ENCODE assay signal across 8 mouse cellular contexts in the genomic region with DNA sequence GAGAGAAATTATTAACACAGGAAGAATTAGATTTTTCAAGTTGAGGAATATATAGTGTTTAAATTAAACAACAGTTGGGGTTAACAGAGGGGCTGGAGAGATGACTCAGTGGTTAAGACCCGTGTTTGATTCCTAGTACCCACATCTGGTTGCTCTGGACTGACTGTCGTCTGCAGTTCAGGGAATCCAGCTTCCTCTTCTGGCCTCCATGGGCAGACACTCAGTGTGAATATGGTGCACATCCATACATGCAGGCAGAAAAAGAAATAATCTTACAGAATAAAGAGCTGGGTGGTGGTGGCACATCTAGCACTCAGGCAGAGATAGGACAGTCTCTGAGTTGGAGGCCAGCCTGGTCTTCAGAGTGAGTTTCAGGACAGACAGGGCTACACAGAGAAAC. TPM values are rescaled to one million over a fixed set of nuclear protein-coding genes. Genes with fewer than 3 reads are reported as not detected.
A peak's percentile ranks its signal among the peaks of the same experiment; 100 is the strongest.
DNase-seq lines count a peak whose midpoint lies in the region; ATAC-seq and TF ChIP-seq lines count a peak whose summit lies in the region.

No protein-coding gene starts in this region.

- ATAC-seq in forebrain, postnatal 0 days = no peak
- ATAC-seq in liver, embryonic 11.5 days (replicated peaks; ENCODE audit: low FRiP score) = no peak
- ATAC-seq in midbrain, embryonic 16.5 days = no peak

- no peak overlapping the region for H3K27ac ChIP-seq in forebrain, embryonic 10.5 days
- H3K27ac ChIP-seq in forebrain, postnatal 0 days (ENCODE audit: low read depth, low read length) = no peak overlapping the region
- peak overlapping the region; percentile 28; the same call in 1 of the 2 replicates for H3K27ac ChIP-seq in liver, embryonic 11.5 days (ENCODE audit: low read depth, low read length)
- H3K27ac ChIP-seq in limb, embryonic 10.5 days = no peak overlapping the region
- H3K27ac ChIP-seq in midbrain, embryonic 16.5 days (ENCODE audit: low read length) = no peak overlapping the region

- no peak for DNase-seq in forebrain, embryonic 10.5 days (ENCODE audit: extremely low spot score, low spot score)
- DNase-seq in forebrain, postnatal 0 days = no peak
- DNase-seq in liver, embryonic 11.5 days (ENCODE audit: low spot score) = no peak
- no peak for DNase-seq in liver
- no peak for DNase-seq in limb, embryonic 10.5 days (ENCODE audit: low spot score)
- no peak for DNase-seq in right cerebral cortex, postnatal 25 days
- no peak for DNase-seq in cerebellum, adult 18-20 months

- H3K4me1 ChIP-seq in forebrain, embryonic 10.5 days = peaks cover 37% of the 10 kb centered on the region
- H3K4me1 ChIP-seq in forebrain, postnatal 0 days (ENCODE audit: insufficient read depth) = peaks cover 9% of the 10 kb centered on the region
- peaks cover 22% of the 10 kb centered on the region for H3K4me1 ChIP-seq in liver, embryonic 11.5 days (replicated peaks; ENCODE audit: control insufficient read depth, insufficient read depth, low read length)
- peaks cover 21% of the 10 kb centered on the region for H3K4me1 ChIP-seq in limb, embryonic 10.5 days
- H3K4me1 ChIP-seq in midbrain, embryonic 16.5 days (ENCODE audit: control insufficient read depth, insufficient read depth, low read length) = peaks cover 32% of the 10 kb centered on the region

- 77% methylated on average over 2 of the region's 2 CpGs for WGBS in forebrain, embryonic 10.5 days
- 71% methylated on average over 2 of the region's 2 CpGs for WGBS in forebrain, postnatal 0 days
- WGBS in liver, embryonic 11.5 days = 56% methylated on average over 2 of the region's 2 CpGs
- WGBS in limb, embryonic 10.5 days = 87% methylated on average over 2 of the region's 2 CpGs
- 85% methylated on average over 2 of the region's 2 CpGs for WGBS in midbrain, embryonic 16.5 days

- H3K27me3 ChIP-seq in forebrain, embryonic 10.5 days (ENCODE audit: poor library complexity, severe bottlenecking) = no peaks in the 10 kb centered on the region
- H3K27me3 ChIP-seq in forebrain, postnatal 0 days (ENCODE audit: insufficient read depth, low read length) = no peaks in the 10 kb centered on the region
- no peaks in the 10 kb centered on the region for H3K27me3 ChIP-seq in liver, embryonic 11.5 days (replicated peaks; ENCODE audit: control insufficient read depth, insufficient read depth, low read length)
- H3K27me3 ChIP-seq in limb, embryonic 10.5 days (ENCODE audit: low read depth, poor library complexity, severe bottlenecking) = no peaks in the 10 kb centered on the region
- H3K27me3 ChIP-seq in midbrain, embryonic 16.5 days (ENCODE audit: control insufficient read depth, insufficient read depth, low read depth, low read length) = no peaks in the 10 kb centered on the region

- H3K9ac ChIP-seq in forebrain, postnatal 0 days = no peak overlapping the region; the same call in 1 of the 2 replicates
- H3K9ac ChIP-seq in liver, embryonic 11.5 days (ENCODE audit: low read depth, low read length) = no peak overlapping the region
- H3K9ac ChIP-seq in midbrain, embryonic 16.5 days (ENCODE audit: low read depth, low read length) = no peak overlapping the region

- peaks cover 55% of the 10 kb centered on the region for H3K36me3 ChIP-seq in forebrain, embryonic 10.5 days (replicated peaks)
- H3K36me3 ChIP-seq in forebrain, postnatal 0 days (ENCODE audit: insufficient read depth) = peaks cover 33% of the 10 kb centered on the region
- H3K36me3 ChIP-seq in liver, embryonic 11.5 days (ENCODE audit: control insufficient read depth, insufficient read depth, low read length) = peaks cover 28% of the 10 kb centered on the region
- peaks cover 54% of the 10 kb centered on the region for H3K36me3 ChIP-seq in limb, embryonic 10.5 days
- H3K36me3 ChIP-seq in midbrain, embryonic 16.5 days (ENCODE audit: control insufficient read depth, insufficient read depth, low read length) = peaks cover 19% of the 10 kb centered on the region

- TF ChIP-seq CTCF in forebrain, postnatal 0 days (IDR thresholded peaks at IDR 0.05; ENCODE audit: low read depth) = no peak

- no peak overlapping the region for H3K4me2 ChIP-seq in forebrain, postnatal 0 days (ENCODE audit: low read depth)
- peak overlapping the region; percentile 80 for H3K4me2 ChIP-seq in liver, embryonic 11.5 days
- H3K4me2 ChIP-seq in midbrain, embryonic 16.5 days (ENCODE audit: low read length) = peak overlapping the region; percentile 28; the same call in 1 of the 2 replicates

- H3K4me3 ChIP-seq in forebrain, embryonic 10.5 days = peak overlapping the region; percentile 97
- no peak overlapping the region for H3K4me3 ChIP-seq in forebrain, postnatal 0 days (ENCODE audit: low read depth, low read length)
- peak overlapping the region; percentile 10; the same call in 1 of the 2 replicates for H3K4me3 ChIP-seq in liver, embryonic 11.5 days (ENCODE audit: low read depth, low read length)
- peak overlapping the region; percentile 96; the same call in 1 of the 2 replicates for H3K4me3 ChIP-seq in limb, embryonic 10.5 days
- no peak overlapping the region for H3K4me3 ChIP-seq in midbrain, embryonic 16.5 days (ENCODE audit: low read depth, low read length)

- H3K9me3 ChIP-seq in forebrain, embryonic 10.5 days = no peaks in the 10 kb centered on the region
- H3K9me3 ChIP-seq in forebrain, postnatal 0 days (ENCODE audit: low read length) = no peaks in the 10 kb centered on the region
- no peaks in the 10 kb centered on the region for H3K9me3 ChIP-seq in liver, embryonic 11.5 days (ENCODE audit: control insufficient read depth, low read length)
- H3K9me3 ChIP-seq in limb, embryonic 10.5 days (replicated peaks) = no peaks in the 10 kb centered on the region
- H3K9me3 ChIP-seq in midbrain, embryonic 16.5 days (replicated peaks; ENCODE audit: control insufficient read depth, low read length, poor library complexity, severe bottlenecking) = no peaks in the 10 kb centered on the region

RNA-seq across cellular contexts. Expression of gene Hint1, which starts 2.3 kb away (rescaled TPM):
- 675 and 687 TPM in 2 replicates for polyA plus RNA-seq in forebrain, embryonic 10.5 days (2016; fragmentation: Nextera tagmentation; extraction: Ambion mirVana)
- total RNA-seq in forebrain, postnatal 0 days (2014; rRNA removed) = 622 and 776 TPM in 2 replicates
- 1,041 and 1,347 TPM in 2 replicates for polyA plus RNA-seq in forebrain, postnatal 0 days (2015; fragmentation: Nextera tagmentation; extraction: Ambion mirVana)
- polyA plus RNA-seq in liver, embryonic 11.5 days (2014; fragmentation: Nextera tagmentation; extraction: Ambion mirVana) = 587 and 600 TPM in 2 replicates
- 550 and 645 TPM in 2 replicates for polyA plus RNA-seq in limb, embryonic 10.5 days (2016; fragmentation: Nextera tagmentation; extraction: Ambion mirVana)
- polyA plus RNA-seq in midbrain, embryonic 16.5 days (2015; fragmentation: Nextera tagmentation; extraction: Ambion mirVana) = 731 and 741 TPM in 2 replicates

RNA-seq across cellular contexts. Expression of gene Lyrm7, which starts 7.7 kb away (rescaled TPM):
- 4.1 and 8.0 TPM in 2 replicates for polyA plus RNA-seq in forebrain, embryonic 10.5 days (2016; fragmentation: Nextera tagmentation; extraction: Ambion mirVana)
- 4.0 and 7.1 TPM in 2 replicates for total RNA-seq in forebrain, postnatal 0 days (2014; rRNA removed)
- polyA plus RNA-seq in forebrain, postnatal 0 days (2015; fragmentation: Nextera tagmentation; extraction: Ambion mirVana) = 11.3 and 12.2 TPM in 2 replicates
- polyA plus RNA-seq in liver, embryonic 11.5 days (2014; fragmentation: Nextera tagmentation; extraction: Ambion mirVana) = 9.4 and 11.3 TPM in 2 replicates
- 6.5 and 7.9 TPM in 2 replicates for polyA plus RNA-seq in limb, embryonic 10.5 days (2016; fragmentation: Nextera tagmentation; extraction: Ambion mirVana)
- 10.5 and 15.1 TPM in 2 replicates for polyA plus RNA-seq in midbrain, embryonic 16.5 days (2015; fragmentation: Nextera tagmentation; extraction: Ambion mirVana)

RNA-seq across cellular contexts. Expression of gene Gpx3, which starts 33.8 kb away (rescaled TPM):
- 59.5 and 61.2 TPM in 2 replicates for polyA plus RNA-seq in forebrain, embryonic 10.5 days (2016; fragmentation: Nextera tagmentation; extraction: Ambion mirVana)
- 7.1 and 16.0 TPM in 2 replicates for total RNA-seq in forebrain, postnatal 0 days (2014; rRNA removed)
- polyA plus RNA-seq in forebrain, postnatal 0 days (2015; fragmentation: Nextera tagmentation; extraction: Ambion mirVana) = 35.0 and 44.0 TPM in 2 replicates
- 84.0 and 89.6 TPM in 2 replicates for polyA plus RNA-seq in liver, embryonic 11.5 days (2014; fragmentation: Nextera tagmentation; extraction: Ambion mirVana)
- polyA plus RNA-seq in limb, embryonic 10.5 days (2016; fragmentation: Nextera tagmentation; extraction: Ambion mirVana) = 52.0 and 60.7 TPM in 2 replicates
- 29.4 and 40.5 TPM in 2 replicates for polyA plus RNA-seq in midbrain, embryonic 16.5 days (2015; fragmentation: Nextera tagmentation; extraction: Ambion mirVana)

Comparison
In these comparisons a context has a peak if more than half of its experiments do, and no peak if none do; other contexts are left out.
1. H3K4me3 ChIP-seq: peak in forebrain, embryonic 10.5 days (single experiment), liver, embryonic 11.5 days (single experiment) and limb, embryonic 10.5 days (single experiment); none in forebrain, postnatal 0 days (single experiment) and midbrain, embryonic 16.5 days (single experiment).